Mouse (Mus musculus) erythroblast, embryonic 14.5 days (primary cell): ENCODE data around the gene Zfp787. TPM values are rescaled to one million over a fixed set of nuclear protein-coding genes. Genes with fewer than 3 reads are reported as not detected.
A peak's percentile ranks its signal among the peaks of the same experiment; 100 is the strongest.

Source experiments
- H3K27me3 ChIP-seq: 2 replicates; pipeline ENCODE4 v1.6.1; 2012; ENCODE audit warnings: inconsistent platforms; ENCODE audit not compliant: control insufficient read depth
- H3K36me3 ChIP-seq: 2 replicates; pipeline ENCODE4 v1.6.1; 2012; ENCODE audit warnings: mild to moderate bottlenecking, inconsistent platforms; ENCODE audit not compliant: control insufficient read depth
- H3K4me1 ChIP-seq: 2 replicates; pipeline ENCODE4 v1.6.1; 2012; ENCODE audit warnings: inconsistent platforms; ENCODE audit not compliant: control insufficient read depth
- H3K4me3 ChIP-seq: replicated peaks from 2 replicates; pipeline ENCODE3; 2012; ENCODE audit warnings: moderate library complexity, mild to moderate bottlenecking, inconsistent platforms
- H3K9me3 ChIP-seq: 2 replicates; pipeline ENCODE4 v1.6.1; 2012; ENCODE audit warnings: low read length, inconsistent platforms, mixed read lengths; ENCODE audit not compliant: control insufficient read depth
- GATA1 ChIP-seq: IDR thresholded peaks from 2 replicates; pipeline ENCODE4 v1.6.1; 2012; ENCODE audit warnings: low read length, inconsistent platforms, mixed read lengths
- TAL1 ChIP-seq: IDR thresholded peaks from 3 replicates; pipeline ENCODE4 v1.6.1; 2012; ENCODE audit warnings: low read length, inconsistent platforms, mixed read lengths
- polyA plus RNA-seq: library from polyadenylated mRNA; stranded (reverse); fragments of >175 nt; gene quantifications from 2 replicates; pipeline ENCODE4 v1.2.3, GENCODE M21; 2012

The Zfp787 gene
- polyA plus RNA-seq, 1 experiment = 0.85 TPM

DNA sequence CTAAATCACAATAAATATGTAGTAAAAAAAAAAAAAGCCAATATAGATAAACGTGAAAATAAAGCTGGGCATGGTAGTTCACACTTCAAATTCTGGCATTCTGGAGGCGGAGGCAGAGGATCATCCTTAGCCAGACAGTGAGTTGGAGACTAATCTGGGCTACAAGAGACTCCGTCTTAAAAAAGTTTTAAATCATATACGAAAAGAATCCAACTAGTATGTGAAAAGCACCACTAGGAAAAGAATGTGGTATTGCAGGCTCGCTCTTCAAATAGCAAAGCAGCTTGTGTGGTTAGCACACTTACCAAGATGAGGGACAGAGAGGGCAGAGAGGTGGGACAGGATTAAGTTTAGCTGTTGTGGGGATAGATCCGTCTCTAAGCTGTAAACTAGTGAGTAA, 15.1 kb upstream of the Zfp787 start:
- H3K27me3 ChIP-seq = no peaks in the 10 kb centered on the region
- H3K4me3 ChIP-seq = peak overlapping the region; percentile 82
- TF ChIP-seq TAL1 (no peak), GATA1 (no peak)
- peaks cover 5% of the 10 kb centered on the region for H3K36me3 ChIP-seq
- H3K9me3 ChIP-seq = no peaks in the 10 kb centered on the region
- H3K4me1 ChIP-seq = peaks cover 45% of the 10 kb centered on the region

DNA sequence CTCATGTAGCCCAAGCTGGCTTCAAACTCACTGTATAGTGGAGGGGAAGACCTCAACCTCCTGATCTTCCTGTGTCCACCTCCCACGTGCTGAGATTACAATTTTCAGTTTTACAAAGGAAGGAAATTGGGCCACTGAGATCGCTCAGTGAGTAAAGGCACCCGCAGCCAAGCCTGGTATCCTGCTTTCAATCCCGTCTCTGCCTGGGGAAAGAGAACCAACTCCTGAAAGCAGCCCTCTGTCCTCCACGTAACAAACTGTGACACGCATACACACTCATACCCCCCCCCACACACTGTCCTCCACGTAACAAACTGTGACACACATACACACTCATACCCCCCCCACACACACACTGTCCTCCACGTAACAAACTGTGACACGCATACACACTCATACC, 14.6 kb upstream of the Zfp787 start:
- H3K4me1 ChIP-seq = peaks cover 44% of the 10 kb centered on the region
- peaks cover 5% of the 10 kb centered on the region for H3K36me3 ChIP-seq
- no peaks in the 10 kb centered on the region for H3K9me3 ChIP-seq
- no peak overlapping the region for H3K4me3 ChIP-seq
- H3K27me3 ChIP-seq = no peaks in the 10 kb centered on the region
- TF ChIP-seq TAL1 (no peak), GATA1 (no peak)

DNA sequence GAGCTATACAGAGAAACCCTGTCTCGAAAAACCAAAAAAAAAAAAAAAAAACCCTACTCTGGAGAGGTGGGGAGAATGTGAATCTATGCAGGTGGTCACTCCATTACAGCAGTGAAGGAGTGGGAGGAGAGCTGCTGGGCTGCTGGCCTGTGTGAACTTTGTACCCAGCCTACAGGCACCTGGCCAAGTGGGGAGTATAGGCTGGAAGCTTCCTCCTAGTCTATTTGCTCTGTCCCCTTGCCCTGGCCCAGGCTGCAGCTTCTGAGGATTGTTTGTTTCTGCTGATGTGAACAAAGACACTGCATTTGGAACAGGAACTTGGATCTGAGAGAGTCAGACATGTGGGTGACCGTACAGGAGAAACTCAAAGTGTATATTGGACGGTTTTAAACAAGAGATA, 13.6 kb upstream of the Zfp787 start:
- peaks cover 42% of the 10 kb centered on the region for H3K4me1 ChIP-seq
- TF ChIP-seq GATA1 (no peak), TAL1 (no peak)

DNA sequence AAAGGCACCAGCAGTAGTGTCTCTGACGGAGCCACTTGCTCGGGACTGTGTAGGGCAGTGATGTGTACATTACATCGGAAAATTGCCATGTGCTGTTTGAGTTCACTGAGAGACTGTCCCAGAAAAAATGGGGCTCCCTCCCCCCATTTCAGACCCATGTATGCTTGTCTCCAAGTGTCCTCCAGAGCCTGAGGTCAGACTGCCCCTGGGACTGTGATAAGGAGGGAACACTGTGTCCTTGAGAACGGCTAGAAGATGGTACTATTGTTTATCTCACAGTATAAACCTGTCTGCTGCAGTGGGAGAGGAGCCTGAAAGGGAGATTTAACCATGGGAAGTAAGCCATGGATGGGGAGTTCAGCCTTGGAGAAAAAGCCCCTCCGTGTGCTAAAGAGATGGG, 8.9 kb upstream of the Zfp787 start:
- H3K27me3 ChIP-seq = no peaks in the 10 kb centered on the region
- peaks cover 7% of the 10 kb centered on the region for H3K4me1 ChIP-seq
- no peaks in the 10 kb centered on the region for H3K9me3 ChIP-seq
- TF ChIP-seq GATA1 (no peak), TAL1 (no peak)
- no peaks in the 10 kb centered on the region for H3K36me3 ChIP-seq
- H3K4me3 ChIP-seq = no peak overlapping the region

More for the DNA sequence above, 13.6 kb upstream of the Zfp787 start:
- Histone ChIP-seq H3K36me3 (no peaks in the 10 kb centered on the region), H3K27me3 (no peaks in the 10 kb centered on the region), H3K9me3 (no peaks in the 10 kb centered on the region), H3K4me3 (no peak overlapping the region)

DNA sequence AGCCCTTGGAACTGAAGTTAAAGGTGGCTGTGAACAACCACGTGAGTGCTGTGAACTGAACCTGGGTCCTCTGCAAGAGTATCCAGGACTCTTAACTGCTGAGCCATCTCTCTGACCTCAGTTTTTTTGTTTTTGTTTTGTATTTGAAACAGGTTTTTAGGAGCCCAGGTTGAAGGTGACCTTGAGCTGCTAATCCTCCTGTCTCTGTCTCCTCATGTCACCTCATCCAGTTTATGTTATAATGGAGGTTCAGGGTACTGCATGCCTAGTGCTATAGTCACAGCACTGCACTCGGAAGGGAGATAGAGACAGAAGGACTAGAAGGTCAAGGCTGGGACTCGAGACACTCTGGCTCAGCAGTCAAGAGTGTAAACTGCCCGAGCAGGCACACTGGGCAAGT, 6.4 kb upstream of the Zfp787 start:
- no peaks in the 10 kb centered on the region for H3K36me3 ChIP-seq
- no peaks in the 10 kb centered on the region for H3K9me3 ChIP-seq
- no peaks in the 10 kb centered on the region for H3K27me3 ChIP-seq
- no peak for TF ChIP-seq TAL1
- no peak for TF ChIP-seq GATA1
- no peak overlapping the region for H3K4me3 ChIP-seq
- H3K4me1 ChIP-seq = peaks cover 16% of the 10 kb centered on the region

DNA sequence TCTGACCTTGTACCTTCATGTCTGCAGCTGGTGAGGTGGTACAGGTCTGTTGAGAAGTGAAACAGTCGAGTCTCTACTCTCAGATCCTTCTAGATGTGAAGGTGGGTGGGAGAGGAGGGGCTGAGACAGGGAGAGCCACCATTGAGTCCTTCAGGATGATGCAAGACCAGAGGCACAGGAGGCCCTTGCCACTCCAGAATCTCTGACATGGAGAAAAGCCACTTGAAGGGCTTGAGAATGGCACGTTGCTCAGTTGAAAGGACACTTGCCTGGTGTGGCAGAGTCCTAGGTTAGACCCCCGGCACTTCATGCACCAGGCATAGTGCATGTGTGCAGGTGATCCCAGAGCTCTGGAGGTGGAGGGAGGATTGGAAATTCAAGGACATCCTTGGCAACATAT, 5.7 kb upstream of the Zfp787 start:
- TF ChIP-seq GATA1 (no peak), TAL1 (no peak)
- Histone ChIP-seq H3K4me3 (no peak overlapping the region), H3K36me3 (no peaks in the 10 kb centered on the region), H3K4me1 (peaks cover 22% of the 10 kb centered on the region), H3K9me3 (no peaks in the 10 kb centered on the region), H3K27me3 (no peaks in the 10 kb centered on the region)

DNA sequence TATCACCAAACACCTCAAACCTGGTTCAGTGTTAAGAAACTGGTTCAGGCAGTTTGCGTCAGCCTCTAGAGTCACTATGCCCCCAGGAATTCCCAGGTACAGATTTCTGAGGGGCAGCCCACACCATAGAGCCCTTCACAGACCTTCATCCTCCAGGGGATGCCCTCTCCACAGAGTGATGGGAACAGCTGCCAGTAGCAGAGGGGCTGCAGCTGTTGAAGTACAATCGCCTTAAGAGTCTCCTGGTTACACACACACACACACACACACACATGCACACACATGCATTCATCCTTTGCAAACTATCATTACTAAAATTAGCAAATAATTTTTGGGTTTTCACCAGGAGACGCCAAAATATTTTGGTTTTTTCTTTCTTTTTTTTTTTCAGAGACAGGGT, 3.8 kb upstream of the Zfp787 start:
- TF ChIP-seq TAL1 (no peak), GATA1 (no peak)
- Histone ChIP-seq H3K27me3 (no peaks in the 10 kb centered on the region), H3K4me1 (peaks cover 33% of the 10 kb centered on the region), H3K36me3 (no peaks in the 10 kb centered on the region), H3K4me3 (no peak overlapping the region), H3K9me3 (no peaks in the 10 kb centered on the region)

DNA sequence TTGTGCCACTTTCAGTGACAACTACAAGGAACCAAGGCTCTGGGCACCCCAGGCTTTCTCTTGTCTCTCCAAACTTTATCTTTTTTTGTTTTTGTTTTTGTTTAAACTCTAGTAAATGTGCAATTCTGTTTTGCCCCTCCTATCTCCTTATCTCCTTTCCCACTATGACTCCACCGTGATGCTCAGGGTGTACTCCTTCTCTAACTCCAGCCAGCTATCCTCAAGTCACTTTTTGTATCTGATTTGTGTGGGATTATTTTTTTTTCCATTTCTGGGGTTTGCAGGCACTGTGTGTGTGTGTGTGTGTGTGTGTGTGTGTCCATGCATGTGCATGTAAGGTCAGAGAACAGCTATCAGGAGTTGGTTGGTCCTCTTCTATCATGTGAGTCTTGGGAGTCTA, 1.7 kb upstream of the Zfp787 start:
- Histone ChIP-seq H3K4me1 (peaks cover 47% of the 10 kb centered on the region), H3K9me3 (no peaks in the 10 kb centered on the region), H3K27me3 (no peaks in the 10 kb centered on the region), H3K36me3 (no peaks in the 10 kb centered on the region; the same call in 1 of the 2 replicates), H3K4me3 (peak overlapping the region; percentile 94)
- TF ChIP-seq TAL1 (no peak), GATA1 (no peak)

DNA sequence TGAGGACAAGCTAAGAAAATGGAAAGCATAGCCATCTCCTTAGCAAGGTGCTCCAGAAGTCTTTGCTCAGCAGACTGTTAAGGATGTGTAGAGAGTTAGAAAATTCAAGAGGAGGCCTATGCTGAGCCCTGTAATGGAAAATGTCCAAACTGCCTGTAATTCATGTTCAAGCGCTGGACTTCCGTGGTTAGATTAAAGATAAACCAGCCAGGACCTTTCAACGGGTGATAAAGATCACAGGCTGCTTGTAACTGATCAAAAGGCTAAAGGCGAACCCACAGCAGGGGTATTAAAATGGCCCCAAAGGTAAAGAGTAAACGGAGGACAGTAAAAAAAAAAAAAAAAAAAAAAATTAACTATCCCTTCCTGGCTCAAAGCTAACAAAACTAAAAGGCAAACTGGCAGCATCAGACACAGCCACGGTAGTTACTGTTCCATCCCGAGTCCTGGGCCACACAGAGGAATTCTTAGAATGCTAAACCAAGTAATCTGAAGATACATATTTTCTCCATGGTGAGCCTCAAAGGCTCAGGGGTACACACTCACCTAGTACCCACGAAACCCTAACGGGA, 1.2 kb upstream of the Zfp787 start:
- no peak for TF ChIP-seq TAL1
- no peak for TF ChIP-seq GATA1
- Histone ChIP-seq H3K4me1 (peaks cover 50% of the 10 kb centered on the region), H3K4me3 (peak overlapping the region; percentile 94), H3K9me3 (no peaks in the 10 kb centered on the region), H3K36me3 (no peaks in the 10 kb centered on the region; the same call in 1 of the 2 replicates), H3K27me3 (no peaks in the 10 kb centered on the region)
